Mouse (Mus musculus) layer of hippocampus, adult 8-10 months (tissue): ENCODE results near the gene Ndufa3. TPM values are rescaled to one million over a fixed set of nuclear protein-coding genes. Genes with fewer than 3 reads are reported as not detected.

Source experiments
- DNase-seq, 2 experiments: peaks; one replicate each; pipeline ENCODE4 v3.0.0; 2022; ENCODE audit warnings: low spot score in 2 of 2
- microRNA-seq, 2 experiments: library from miRNA; unstranded; fragments of <30 nt; microRNA quantifications; one replicate each; pipeline ENCODE4 v1.2.0; 2022
- total RNA-seq, 4 experiments: library from RNA; stranded (reverse); gene quantifications; 2 replicates each; pipeline ENCODE4 v1.2.4; 2022

Gene Ndufa3
- total RNA-seq, 4 experiments from 2014 or later: 526 to 633 (median 592) TPM

- DNase-seq: peak; percentile 97
These were observed 48.3 kb downstream of the Ndufa3 start, which contains the start of gene Leng1 for GRCm38 (mm10) chr7:3665215-3666114. Leng1 (minus strand) TSS chr7:3665840.

- DNase-seq: no peak
These were observed 49.8 kb downstream of the Ndufa3 start for GRCm38 (mm10) chr7:3666921-3667391.

Small RNA genes within 50 kb of the gene (microRNA-seq; reads per million reads assigned to microRNA genes)
- gene Gm25100: 0 reads per million in 2 experiments
- 3.5 to 4.0 reads per million in 2 experiments for gene Mir3572

Other genes with a start within 250 kb of the Ndufa3 start
- gene Cacng8, start 226.7 kb upstream of the Ndufa3 start, total RNA-seq: 100 to 1,000 TPM; 331 to 354 (median 340) TPM
- gene Cacng6, start 193.2 kb upstream of the Ndufa3 start, total RNA-seq: 1 to 10 TPM; 1.2 to 2.5 (median 1.5) TPM
- under 1 TPM in 2 of 4 experiments, not detected in 2; 0.41 to 0.70 TPM for gene Tarm1, start 114.7 kb upstream of the Ndufa3 start, total RNA-seq
- gene Oscar, start 1.2 kb upstream of the Ndufa3 start, total RNA-seq: 1 to 10 TPM in 2 of 4 experiments, under 1 TPM in 2; 0.66 to 1.5 (median 1.1) TPM
- 10 to 100 TPM; 36.3 to 53.8 (median 39.7) TPM for gene Tfpt, start 12.6 kb downstream of the Ndufa3 start, total RNA-seq
- gene Prpf31, start 12.6 kb downstream of the Ndufa3 start, total RNA-seq: 10 to 100 TPM; 50.3 to 53.0 (median 51.0) TPM
- gene Cnot3, start 27.9 kb downstream of the Ndufa3 start, total RNA-seq: 10 to 100 TPM; 49.6 to 68.5 (median 58.8) TPM
- gene Leng1, start 48.5 kb downstream of the Ndufa3 start, total RNA-seq: 1 to 10 TPM; 4.4 to 6.8 (median 5.5) TPM
- gene Tmc4, start 60.2 kb downstream of the Ndufa3 start, total RNA-seq: 10 to 100 TPM in 2 of 4 experiments, 1 to 10 TPM in 2; 6.2 to 12.1 (median 8.8) TPM
- 10 to 100 TPM; 81.0 to 88.0 (median 82.8) TPM for gene Tsen34, start 75.5 kb downstream of the Ndufa3 start, total RNA-seq
- 100 to 1,000 TPM; 171 to 178 (median 173) TPM for gene Mboat7, start 76.2 kb downstream of the Ndufa3 start, total RNA-seq
- gene Rps9, start 86.6 kb downstream of the Ndufa3 start, total RNA-seq: 100 to 1,000 TPM; 307 to 490 (median 402) TPM
- under 1 TPM in 3 of 4 experiments, not detected in 1; 0.14 to 0.54 (median 0.52) TPM for gene Pirb, start 103.0 kb downstream of the Ndufa3 start, total RNA-seq
- gene Gm15448, start 208.3 kb downstream of the Ndufa3 start, total RNA-seq: not detected
- under 1 TPM in 1 of 4 experiments, not detected in 3; 0.23 TPM for gene Pira2, start 227.7 kb downstream of the Ndufa3 start, total RNA-seq